Mouse (Mus musculus): ENCODE data around the gene Hebp2. TPM values are rescaled to one million over a fixed set of nuclear protein-coding genes. Genes with fewer than 3 reads are reported as not detected.

The Hebp2 gene
- polyA plus RNA-seq, 1 experiment = 0.44 TPM

- Histone ChIP-seq H3K4me3 (ENCODE audit: insufficient read depth, low read length) (no peak overlapping the region), H3K27ac (ENCODE audit: insufficient read depth, low read depth, low read length) (no peak overlapping the region)
- TF ChIP-seq POLR2A (IDR thresholded peaks at IDR 0.05; ENCODE audit: borderline replicate concordance, low read depth, low read length) (no peak), CTCF (IDR thresholded peaks at IDR 0.05; ENCODE audit: low read depth, low read length) (no peak)
Measured at GRCm38 (mm10) chr10:18522556-18522955, 23.3 kb downstream of the Hebp2 start.

GRCm38 (mm10) chr10:18511496-18511895, 34.4 kb downstream of the Hebp2 start:
- H3K4me1 ChIP-seq (ENCODE audit: control insufficient read depth, insufficient read depth, low read length) = peaks cover 4% of the 10 kb centered on the region; the same call in 1 of the 2 replicates
- H3K4me3 ChIP-seq (ENCODE audit: insufficient read depth, low read length) = no peak overlapping the region
- no peak for TF ChIP-seq POLR2A (IDR thresholded peaks at IDR 0.05; ENCODE audit: borderline replicate concordance, low read depth, low read length)
- no peak for TF ChIP-seq CTCF (IDR thresholded peaks at IDR 0.05; ENCODE audit: low read depth, low read length)
- H3K27ac ChIP-seq (ENCODE audit: insufficient read depth, low read depth, low read length) = no peak overlapping the region

More at GRCm38 (mm10) chr10:18522556-18522955, 23.3 kb downstream of the Hebp2 start:
- no peaks in the 10 kb centered on the region; the same call in 1 of the 2 replicates for H3K4me1 ChIP-seq (ENCODE audit: control insufficient read depth, insufficient read depth, low read length)

GRCm38 (mm10) chr10:18510663-18511062, 35.2 kb downstream of the Hebp2 start:
- Histone ChIP-seq H3K27ac (ENCODE audit: insufficient read depth, low read depth, low read length) (no peak overlapping the region), H3K4me1 (ENCODE audit: control insufficient read depth, insufficient read depth, low read length) (peaks cover 4% of the 10 kb centered on the region; the same call in 1 of the 2 replicates), H3K4me3 (ENCODE audit: insufficient read depth, low read length) (no peak overlapping the region)
- TF ChIP-seq CTCF (IDR thresholded peaks at IDR 0.05; ENCODE audit: low read depth, low read length) (no peak), POLR2A (IDR thresholded peaks at IDR 0.05; ENCODE audit: borderline replicate concordance, low read depth, low read length) (no peak)

- TF ChIP-seq POLR2A (IDR thresholded peaks at IDR 0.05; ENCODE audit: borderline replicate concordance, low read depth, low read length) = no peak
- no peak for TF ChIP-seq CTCF (IDR thresholded peaks at IDR 0.05; ENCODE audit: low read depth, low read length)
- H3K27ac ChIP-seq (ENCODE audit: insufficient read depth, low read depth, low read length) = no peak overlapping the region
- H3K4me1 ChIP-seq (ENCODE audit: control insufficient read depth, insufficient read depth, low read length) = peaks cover 4% of the 10 kb centered on the region; the same call in 1 of the 2 replicates
- H3K4me3 ChIP-seq (ENCODE audit: insufficient read depth, low read length) = no peak overlapping the region
Measured at GRCm38 (mm10) chr10:18508586-18508985, 37.3 kb downstream of the Hebp2 start.

- H3K4me3 ChIP-seq (ENCODE audit: insufficient read depth, low read length) = no peak overlapping the region
- no peak overlapping the region for H3K27ac ChIP-seq (ENCODE audit: insufficient read depth, low read depth, low read length)
- no peak for TF ChIP-seq POLR2A (IDR thresholded peaks at IDR 0.05; ENCODE audit: borderline replicate concordance, low read depth, low read length)
- no peak for TF ChIP-seq CTCF (IDR thresholded peaks at IDR 0.05; ENCODE audit: low read depth, low read length)
- peaks cover 4% of the 10 kb centered on the region; the same call in 1 of the 2 replicates for H3K4me1 ChIP-seq (ENCODE audit: control insufficient read depth, insufficient read depth, low read length)
Measured at GRCm38 (mm10) chr10:18507869-18508473, 37.9 kb downstream of the Hebp2 start.

- H3K4me3 ChIP-seq (ENCODE audit: insufficient read depth, low read length) = no peak overlapping the region
- H3K27ac ChIP-seq (ENCODE audit: insufficient read depth, low read depth, low read length) = no peak overlapping the region
- TF ChIP-seq CTCF (IDR thresholded peaks at IDR 0.05; ENCODE audit: low read depth, low read length) (no peak), POLR2A (IDR thresholded peaks at IDR 0.05; ENCODE audit: borderline replicate concordance, low read depth, low read length) (no peak)
- peaks cover 4% of the 10 kb centered on the region; the same call in 1 of the 2 replicates for H3K4me1 ChIP-seq (ENCODE audit: control insufficient read depth, insufficient read depth, low read length)
Measured at GRCm38 (mm10) chr10:18506501-18506946, 39.4 kb downstream of the Hebp2 start.

GRCm38 (mm10) chr10:18505690-18506089, 40.2 kb downstream of the Hebp2 start:
- H3K27ac ChIP-seq (ENCODE audit: insufficient read depth, low read depth, low read length) = no peak overlapping the region
- peaks cover 4% of the 10 kb centered on the region; the same call in 1 of the 2 replicates for H3K4me1 ChIP-seq (ENCODE audit: control insufficient read depth, insufficient read depth, low read length)
- TF ChIP-seq CTCF (IDR thresholded peaks at IDR 0.05; ENCODE audit: low read depth, low read length) (no peak), POLR2A (IDR thresholded peaks at IDR 0.05; ENCODE audit: borderline replicate concordance, low read depth, low read length) (no peak)
- no peak overlapping the region for H3K4me3 ChIP-seq (ENCODE audit: insufficient read depth, low read length)

- Histone ChIP-seq H3K4me3 (ENCODE audit: insufficient read depth, low read length) (no peak overlapping the region), H3K4me1 (ENCODE audit: control insufficient read depth, insufficient read depth, low read length) (no peaks in the 10 kb centered on the region), H3K27ac (ENCODE audit: insufficient read depth, low read depth, low read length) (no peak overlapping the region)
- no peak for TF ChIP-seq POLR2A (IDR thresholded peaks at IDR 0.05; ENCODE audit: borderline replicate concordance, low read depth, low read length)
- no peak for TF ChIP-seq CTCF (IDR thresholded peaks at IDR 0.05; ENCODE audit: low read depth, low read length)
Measured at GRCm38 (mm10) chr10:18501997-18502396, 43.9 kb downstream of the Hebp2 start.

GRCm38 (mm10) chr10:18497066-18497465, 48.8 kb downstream of the Hebp2 start:
- no peak overlapping the region for H3K4me3 ChIP-seq (ENCODE audit: insufficient read depth, low read length)
- TF ChIP-seq POLR2A (IDR thresholded peaks at IDR 0.05; ENCODE audit: borderline replicate concordance, low read depth, low read length) = no peak
- TF ChIP-seq CTCF (IDR thresholded peaks at IDR 0.05; ENCODE audit: low read depth, low read length) = no peak
- H3K4me1 ChIP-seq (ENCODE audit: control insufficient read depth, insufficient read depth, low read length) = no peaks in the 10 kb centered on the region
- H3K27ac ChIP-seq (ENCODE audit: insufficient read depth, low read depth, low read length) = no peak overlapping the region

GRCm38 (mm10) chr10:18494249-18494648, 51.6 kb downstream of the Hebp2 start:
- H3K27ac ChIP-seq (ENCODE audit: insufficient read depth, low read depth, low read length) = no peak overlapping the region
- no peak for TF ChIP-seq CTCF (IDR thresholded peaks at IDR 0.05; ENCODE audit: low read depth, low read length)
- TF ChIP-seq POLR2A (IDR thresholded peaks at IDR 0.05; ENCODE audit: borderline replicate concordance, low read depth, low read length) = no peak
- H3K4me3 ChIP-seq (ENCODE audit: insufficient read depth, low read length) = no peak overlapping the region
- H3K4me1 ChIP-seq (ENCODE audit: control insufficient read depth, insufficient read depth, low read length) = no peaks in the 10 kb centered on the region

All from bone marrow macrophage, adult 2 months (primary cell).